16 mouse cellular contexts compared by ENCODE assay signal in genomic region chr10:41735398-41735797, GRCm38 (mm10). TPM values are rescaled to one million over a fixed set of nuclear protein-coding genes. Genes with fewer than 3 reads are reported as not detected.
"Had no signal": no experiment of that assay in that cellular context is flagged by ENCODE, and none has a peak within 500 bp of the region (broad histone marks: within the 10 kb centered on the region; RNA-seq: fewer than 3 reads in every experiment).

No protein-coding gene starts in this region.

- ATAC-seq: liver, embryonic 12.5 days had no signal

- H3K4me2 ChIP-seq: liver, embryonic 12.5 days; lung, embryonic 14.5 days; midbrain, embryonic 12.5 days; neural tube, embryonic 12.5 days; stomach, embryonic 15.5 days had no signal

- H3K36me3 ChIP-seq: neural tube, embryonic 12.5 days; stomach, embryonic 15.5 days had no signal

- DNase-seq: lung, adult 18-20 months; lung, embryonic 14.5 days; lung, postnatal 10 days; lung, postnatal 4 days; right cerebral cortex, postnatal 14 days; thymus, adult 2 months; thymus, postnatal 25 days; thymus, postnatal 4 days had no signal

- H3K9ac ChIP-seq: liver, embryonic 12.5 days; liver, embryonic 14.5 days; lung, embryonic 14.5 days; midbrain, embryonic 12.5 days; neural tube, embryonic 12.5 days; stomach, embryonic 15.5 days had no signal

- H3K27me3 ChIP-seq: liver, embryonic 12.5 days; midbrain, embryonic 12.5 days; neural tube, embryonic 12.5 days; stomach, embryonic 15.5 days had no signal

- H3K9me3 ChIP-seq: liver, embryonic 12.5 days; neural tube, embryonic 12.5 days; stomach, embryonic 15.5 days had no signal

- H3K4me1 ChIP-seq: liver, embryonic 12.5 days; neural tube, embryonic 12.5 days; stomach, embryonic 15.5 days had no signal

- H3K4me3 ChIP-seq: liver, embryonic 12.5 days; midbrain, embryonic 12.5 days; neural tube, embryonic 12.5 days; stomach, embryonic 15.5 days had no signal

- H3K27ac ChIP-seq: liver, embryonic 12.5 days; liver, embryonic 14.5 days; midbrain, embryonic 12.5 days; neural tube, embryonic 12.5 days; stomach, embryonic 15.5 days; stomach, postnatal 0 days had no signal

RNA-seq across cellular contexts. Expression of gene Ccdc162, which starts 19.0 kb away (rescaled TPM):
- total RNA-seq: megakaryocyte-erythroid progenitor cell, adult 5-6 weeks; monocyte, adult 5-6 weeks had no signal
